Mouse (Mus musculus) forebrain, postnatal 0 days (tissue): ENCODE measurements around the gene Cbx4. TPM values are rescaled to one million over a fixed set of nuclear protein-coding genes. Genes with fewer than 3 reads are reported as not detected.

ENCODE experiments used
- ATAC-seq: fragments of 200-750 bp; cut with Nextera tagmentation; 2 replicates; pipeline ENCODE4 v1.8.0; 2017; ENCODE audit warnings: mild to moderate bottlenecking, moderate library complexity
- DNase-seq: peaks from one replicate; pipeline ENCODE4 v3.0.0-alpha.2; 2015
- H3K27ac ChIP-seq: fragments of 300-500 bp; sonication (generic); 2 replicates; pipeline ENCODE4 v1.5.1; 2014; ENCODE audit warnings: low read depth, mild to moderate bottlenecking, antibody characterized with exemption, low read length, moderate library complexity, mixed read lengths
- H3K27me3 ChIP-seq: fragments of 300-500 bp; sonication (generic); 2 replicates; pipeline ENCODE4 v1.6.1; 2014; ENCODE audit warnings: mild to moderate bottlenecking, low read length, mixed read lengths; ENCODE audit not compliant: insufficient read depth
- H3K36me3 ChIP-seq: fragments of 300-500 bp; sonication (generic); 2 replicates; pipeline ENCODE4 v1.6.1; 2014; ENCODE audit warnings: mild to moderate bottlenecking, moderate library complexity; ENCODE audit not compliant: insufficient read depth
- H3K4me1 ChIP-seq: fragments of 300-500 bp; sonication (generic); 2 replicates; pipeline ENCODE4 v1.6.1; 2014; ENCODE audit warnings: antibody characterized with exemption; ENCODE audit not compliant: insufficient read depth
- H3K4me2 ChIP-seq: fragments of 300-500 bp; sonication (generic); 2 replicates; pipeline ENCODE4 v1.6.1; 2014; ENCODE audit warnings: low read depth, mild to moderate bottlenecking, moderate library complexity
- H3K4me3 ChIP-seq: fragments of 300-500 bp; sonication (generic); 2 replicates; pipeline ENCODE4 v1.5.1; 2014; ENCODE audit warnings: low read depth, low read length, mixed read lengths
- H3K9ac ChIP-seq: fragments of 300-500 bp; sonication (generic); 2 replicates; pipeline ENCODE4 v1.6.1; 2014; ENCODE audit warnings: mild to moderate bottlenecking
- H3K9me3 ChIP-seq: fragments of 300-500 bp; sonication (generic); 2 replicates; pipeline ENCODE4 v1.6.1; 2016; ENCODE audit warnings: low read length
- CTCF ChIP-seq: sonication (generic); IDR thresholded peaks from 2 replicates; pipeline ENCODE4 v1.5.1; 2016; ENCODE audit warnings: antibody characterized with exemption, control low read depth, low read depth
- WGBS: fragments of 180-500 bp; shearing (Covaris S2); extraction: QIAGEN DNeasy Blood & Tissue Kit; methylation state at CpG from one replicate; pipeline ENCODE4 v1.1.7; 2014; 5-methylcytosine and 5-hydroxymethylcytosine counted together
- polyA plus RNA-seq: library from polyadenylated mRNA; unstranded; fragments of >200 nt; fragmentation: Nextera tagmentation; extraction: Ambion mirVana; gene quantifications from 2 replicates; pipeline ENCODE4 v1.2.1, GENCODE M21; 2015
- total RNA-seq: library from RNA; depleted of rRNA; stranded (reverse); fragments of >200 nt; gene quantifications from 2 replicates; pipeline ENCODE4 v1.2.3, GENCODE M21; 2014

Cbx4 gene
- total and polyA plus RNA-seq, 2 experiments from 2014 or later = 26.1 to 38.6 TPM

DNA sequence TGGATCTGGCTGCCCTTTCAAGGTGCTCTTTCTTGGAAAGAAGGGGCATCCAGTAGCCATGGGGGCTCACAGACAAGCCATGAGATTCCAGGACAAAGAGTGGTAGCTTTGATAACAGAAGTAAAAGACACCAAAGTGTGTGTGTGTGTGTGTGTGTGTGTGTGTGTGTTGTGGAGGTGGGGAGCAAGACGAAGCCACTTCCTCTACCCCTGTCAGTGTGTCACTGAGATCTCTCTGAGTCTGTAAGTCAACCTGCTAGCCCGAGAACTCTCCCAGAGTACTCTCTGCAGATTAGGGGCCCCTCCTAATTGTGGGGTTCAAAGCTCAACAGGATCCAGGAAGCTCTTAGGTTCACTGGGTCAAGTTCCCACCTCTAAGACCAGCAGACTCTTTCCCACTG, 35.7 kb downstream of the Cbx4 start:
- DNase-seq = no peak
- Histone ChIP-seq H3K9ac (no peak overlapping the region), H3K27me3 (peaks cover 66% of the 10 kb centered on the region), H3K9me3 (no peaks in the 10 kb centered on the region), H3K36me3 (no peaks in the 10 kb centered on the region), H3K27ac (no peak overlapping the region), H3K4me2 (no peak overlapping the region), H3K4me1 (peaks cover 18% of the 10 kb centered on the region), H3K4me3 (no peak overlapping the region)
- ATAC-seq = no peak
- no peak for TF ChIP-seq CTCF
- WGBS = 10% methylated on average over 2 of the region's 2 CpGs

DNA sequence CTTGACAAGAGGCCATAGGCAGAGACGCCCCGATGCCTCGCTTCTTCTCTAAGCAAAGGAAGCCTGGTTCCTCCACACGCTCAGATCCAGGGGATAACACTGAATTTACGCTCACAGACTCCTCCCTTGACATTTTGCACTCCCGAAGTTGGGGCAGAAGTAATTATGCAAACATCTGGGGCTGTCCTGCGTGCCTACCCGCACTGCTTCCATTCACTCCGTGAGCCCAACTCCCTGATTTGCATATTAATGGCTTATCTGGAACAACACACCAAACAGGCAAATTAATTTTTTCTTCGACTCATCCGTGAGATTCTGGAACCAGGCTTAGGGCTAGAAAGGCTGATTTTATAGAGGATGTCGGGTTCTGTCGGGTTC, 37.9 kb downstream of the Cbx4 start:
- Histone ChIP-seq H3K9ac (no peak overlapping the region), H3K4me2 (no peak overlapping the region), H3K9me3 (no peaks in the 10 kb centered on the region), H3K27me3 (peaks cover 87% of the 10 kb centered on the region), H3K36me3 (no peaks in the 10 kb centered on the region), H3K27ac (no peak overlapping the region), H3K4me3 (no peak overlapping the region), H3K4me1 (peaks cover 13% of the 10 kb centered on the region)
- TF ChIP-seq CTCF = no peak
- ATAC-seq = no peak
- DNase-seq = no peak
- WGBS = under 1% methylated on average over 13 of the region's 13 CpGs

DNA sequence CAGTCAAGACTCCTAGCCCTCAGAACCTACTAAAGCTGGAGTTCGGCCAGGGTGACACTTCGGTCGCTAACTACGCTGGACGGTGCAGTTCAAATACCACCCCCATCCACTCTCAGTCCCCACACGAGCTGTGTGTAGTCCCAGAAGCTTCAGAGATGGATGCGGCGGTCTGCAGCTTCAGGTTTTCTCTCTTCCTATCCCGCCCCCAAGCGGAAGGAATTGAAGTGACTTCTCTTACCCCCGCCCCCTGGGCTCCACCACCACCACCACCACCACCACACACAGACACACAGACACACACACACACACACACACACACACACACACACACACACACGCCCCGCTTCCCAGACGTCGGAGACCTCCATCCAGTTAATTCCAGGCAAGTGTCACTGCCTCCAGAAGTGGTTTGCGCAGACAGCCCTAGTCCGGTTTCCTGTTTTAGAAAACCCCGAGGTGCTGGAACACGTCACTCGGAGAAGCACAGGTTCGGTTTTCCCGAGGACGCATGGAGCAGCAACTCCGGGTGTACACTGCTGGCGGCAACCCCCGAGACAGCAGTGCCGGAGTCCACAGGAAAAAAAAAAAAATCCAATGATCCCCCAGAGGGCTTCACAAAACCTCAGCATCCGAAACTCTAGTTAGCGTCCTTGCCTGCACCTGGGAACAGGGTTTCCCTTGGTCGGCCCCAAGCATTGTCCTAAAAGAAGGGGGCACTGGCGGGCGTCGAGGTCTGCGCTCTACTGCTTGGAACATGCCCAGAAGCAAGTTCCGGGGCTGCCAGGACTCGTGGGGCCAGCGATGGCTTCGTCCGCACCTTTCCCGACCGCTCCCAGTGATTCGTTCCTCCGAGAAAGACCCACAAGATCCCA, 38.5 kb downstream of the Cbx4 start:
- H3K4me1 ChIP-seq = peaks cover 10% of the 10 kb centered on the region
- peak overlapping the region; percentile 37 for H3K4me3 ChIP-seq
- ATAC-seq (peak; percentile 34; the same call in 1 of the 2 replicates), DNase-seq (no peak)
- peak; percentile 49 for TF ChIP-seq CTCF
- H3K27ac ChIP-seq = no peak overlapping the region
- 0 out of 2 replicates have a peak overlapping the region, but pooled peaks have one; percentile 38 for H3K9ac ChIP-seq
- peaks cover 88% of the 10 kb centered on the region for H3K27me3 ChIP-seq
- H3K36me3 ChIP-seq = no peaks in the 10 kb centered on the region
- WGBS = 1% methylated on average over 43 of the region's 43 CpGs
- no peaks in the 10 kb centered on the region for H3K9me3 ChIP-seq
- H3K4me2 ChIP-seq = peak overlapping the region; percentile 67

DNA sequence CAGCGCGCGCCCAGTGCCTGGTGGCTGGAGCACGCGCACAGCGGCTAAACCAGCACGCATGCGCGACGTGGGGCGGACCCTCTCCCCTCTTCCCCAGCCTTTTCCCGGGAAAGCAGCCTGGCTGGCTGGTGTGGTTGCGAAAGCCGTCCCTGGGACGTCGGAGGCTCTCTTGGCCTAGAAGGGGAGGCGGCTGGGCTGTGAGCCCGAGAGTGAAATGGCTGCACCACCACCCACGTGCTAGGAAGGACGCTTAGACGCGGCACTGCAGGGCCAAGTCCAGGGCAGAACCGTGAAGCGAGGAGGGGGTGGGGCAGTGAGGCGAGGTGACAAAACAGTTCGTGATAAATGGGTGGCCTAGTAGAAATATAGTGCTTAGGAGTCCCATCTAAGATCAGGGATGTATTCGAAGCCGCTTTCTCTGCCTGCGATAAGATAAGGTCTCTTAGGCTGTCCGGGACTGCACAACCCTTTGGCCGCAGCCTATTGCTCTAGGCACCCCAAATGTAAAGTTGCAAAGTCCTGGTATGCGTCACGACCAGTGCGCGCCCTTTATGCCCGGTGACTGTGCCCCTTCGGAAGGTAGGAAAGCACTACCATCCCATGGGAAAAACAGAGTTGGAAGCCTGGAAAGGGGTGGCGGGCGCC, 39.3 kb downstream of the Cbx4 start:
- DNase-seq (peak; percentile 86), ATAC-seq (peak; percentile 44)

DNA sequence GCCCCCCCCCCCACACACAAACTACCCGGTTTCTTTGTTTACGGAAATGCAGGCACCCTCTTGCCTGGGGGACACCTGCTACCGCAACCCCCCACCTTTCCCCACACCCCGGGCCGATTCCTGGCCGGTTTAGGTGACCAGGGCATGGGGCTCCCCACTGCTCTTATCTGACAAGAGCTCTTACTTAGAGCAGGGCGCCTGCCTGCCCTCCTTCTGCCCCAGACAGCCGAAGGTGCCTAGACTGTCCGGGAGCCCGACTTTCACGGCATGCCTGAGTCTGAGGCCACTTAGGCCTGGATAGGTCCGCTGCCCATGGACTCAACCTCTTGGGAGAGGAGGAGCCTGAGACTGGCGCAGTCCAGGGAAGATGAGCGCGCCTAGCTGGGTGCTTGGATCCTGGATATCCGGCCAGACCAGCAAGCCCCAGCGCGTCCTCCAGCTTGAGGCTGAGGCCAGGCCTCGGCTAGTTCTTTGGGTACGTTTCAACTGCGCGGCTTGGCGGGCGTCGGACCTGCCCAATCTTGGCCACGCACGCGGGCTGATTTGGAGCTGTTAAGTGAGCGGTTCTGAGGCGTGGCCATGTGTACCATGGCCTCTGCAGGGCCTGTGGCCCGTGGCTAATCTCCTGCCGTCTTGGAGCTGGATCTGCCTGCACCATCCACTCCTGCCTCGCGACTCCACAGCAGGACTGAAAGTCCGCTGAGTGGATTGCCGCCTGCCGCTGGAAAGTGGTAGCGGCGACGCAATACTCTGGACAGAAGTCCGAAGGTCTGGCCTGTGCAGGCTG, 41.3 kb downstream of the Cbx4 start:
- H3K4me2 ChIP-seq = no peak overlapping the region
- peaks cover 10% of the 10 kb centered on the region for H3K4me1 ChIP-seq
- H3K9me3 ChIP-seq = no peaks in the 10 kb centered on the region
- WGBS = 4% methylated on average over 41 of the region's 41 CpGs
- ATAC-seq (no peak), DNase-seq (no peak)
- no peak overlapping the region for H3K27ac ChIP-seq
- TF ChIP-seq CTCF = peak; percentile 41; the same call in 1 of the 2 replicates
- H3K9ac ChIP-seq = no peak overlapping the region
- H3K4me3 ChIP-seq = peak overlapping the region; percentile 4; the same call in 1 of the 2 replicates
- no peaks in the 10 kb centered on the region for H3K36me3 ChIP-seq
- peaks cover 72% of the 10 kb centered on the region for H3K27me3 ChIP-seq

More for the DNA sequence above, 39.3 kb downstream of the Cbx4 start:
- H3K36me3 ChIP-seq = no peaks in the 10 kb centered on the region
- peaks cover 6% of the 10 kb centered on the region for H3K4me1 ChIP-seq
- WGBS = 2% methylated on average over 39 of the region's 39 CpGs
- peak overlapping the region; percentile 67 for H3K4me2 ChIP-seq
- peaks cover 89% of the 10 kb centered on the region for H3K27me3 ChIP-seq
- H3K9me3 ChIP-seq = no peaks in the 10 kb centered on the region
- H3K27ac ChIP-seq = no peak overlapping the region
- peak overlapping the region; percentile 38 for H3K9ac ChIP-seq
- TF ChIP-seq CTCF = no peak
- H3K4me3 ChIP-seq = peak overlapping the region; percentile 37

DNA sequence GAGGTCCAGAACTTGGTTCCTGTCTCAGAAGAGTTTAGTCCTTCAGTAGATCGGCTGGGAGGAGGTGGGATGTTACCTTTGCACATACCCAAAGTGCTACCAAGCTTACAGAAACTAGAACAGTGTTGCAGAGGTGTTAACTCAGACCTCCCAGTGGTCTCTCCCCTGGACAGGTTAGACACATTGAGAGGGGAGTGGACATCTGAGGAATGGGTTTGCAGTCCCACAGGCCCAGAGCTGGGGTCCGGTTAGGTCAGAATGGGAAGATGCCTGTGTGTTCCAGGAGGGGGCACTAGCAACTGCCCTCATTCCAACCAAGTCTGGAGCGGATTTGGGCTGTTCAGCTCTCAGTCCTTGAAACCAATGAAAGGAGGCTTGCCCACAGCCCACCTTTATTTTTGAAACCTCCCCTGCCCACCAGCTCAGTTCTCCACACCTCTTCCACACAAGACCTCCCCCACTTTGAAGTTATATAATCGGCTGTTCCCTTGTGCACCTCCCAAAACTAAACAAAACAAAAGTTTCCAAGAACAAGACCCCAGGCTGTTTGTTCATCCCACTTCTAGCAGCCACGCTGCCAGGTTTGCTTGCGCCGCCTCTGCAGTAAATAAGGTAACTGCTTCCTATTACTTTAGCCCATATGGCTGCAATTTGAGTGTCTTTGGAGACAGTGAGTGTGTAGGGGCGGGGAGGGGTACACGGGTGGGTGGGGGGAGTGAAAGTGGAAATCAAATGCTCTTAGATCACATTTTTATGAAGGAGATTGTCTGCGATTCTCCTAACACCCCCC, 42.1 kb downstream of the Cbx4 start:
- WGBS = 4% methylated on average over 10 of the region's 10 CpGs
- no peak overlapping the region for H3K4me2 ChIP-seq
- peaks cover 65% of the 10 kb centered on the region for H3K27me3 ChIP-seq
- ATAC-seq (no peak), DNase-seq (no peak)
- H3K36me3 ChIP-seq = peaks cover 2% of the 10 kb centered on the region; the same call in 1 of the 2 replicates
- H3K9ac ChIP-seq = no peak overlapping the region
- no peak overlapping the region for H3K27ac ChIP-seq
- TF ChIP-seq CTCF = peak; percentile 41
- peaks cover 10% of the 10 kb centered on the region for H3K4me1 ChIP-seq
- no peaks in the 10 kb centered on the region for H3K9me3 ChIP-seq
- no peak overlapping the region for H3K4me3 ChIP-seq
